Mouse (Mus musculus) erythroblast, embryonic 14.5 days (primary cell): Measurements from ENCODE around the gene Plxna4.

ENCODE experiments used
- GATA1 ChIP-seq: IDR thresholded peaks from 2 replicates; pipeline ENCODE4 v1.6.1; 2012; ENCODE audit warnings: low read length, inconsistent platforms, mixed read lengths
- TAL1 ChIP-seq: IDR thresholded peaks from 3 replicates; pipeline ENCODE4 v1.6.1; 2012; ENCODE audit warnings: low read length, inconsistent platforms, mixed read lengths

- TF ChIP-seq GATA1, result no peak
- no peak for TF ChIP-seq TAL1
These were observed 239.0 kb downstream of the Plxna4 start for GRCm38 (mm10) chr6:32348996-32349395.
